ENCODE assay signal across 12 mouse cellular contexts in the genomic region with DNA sequence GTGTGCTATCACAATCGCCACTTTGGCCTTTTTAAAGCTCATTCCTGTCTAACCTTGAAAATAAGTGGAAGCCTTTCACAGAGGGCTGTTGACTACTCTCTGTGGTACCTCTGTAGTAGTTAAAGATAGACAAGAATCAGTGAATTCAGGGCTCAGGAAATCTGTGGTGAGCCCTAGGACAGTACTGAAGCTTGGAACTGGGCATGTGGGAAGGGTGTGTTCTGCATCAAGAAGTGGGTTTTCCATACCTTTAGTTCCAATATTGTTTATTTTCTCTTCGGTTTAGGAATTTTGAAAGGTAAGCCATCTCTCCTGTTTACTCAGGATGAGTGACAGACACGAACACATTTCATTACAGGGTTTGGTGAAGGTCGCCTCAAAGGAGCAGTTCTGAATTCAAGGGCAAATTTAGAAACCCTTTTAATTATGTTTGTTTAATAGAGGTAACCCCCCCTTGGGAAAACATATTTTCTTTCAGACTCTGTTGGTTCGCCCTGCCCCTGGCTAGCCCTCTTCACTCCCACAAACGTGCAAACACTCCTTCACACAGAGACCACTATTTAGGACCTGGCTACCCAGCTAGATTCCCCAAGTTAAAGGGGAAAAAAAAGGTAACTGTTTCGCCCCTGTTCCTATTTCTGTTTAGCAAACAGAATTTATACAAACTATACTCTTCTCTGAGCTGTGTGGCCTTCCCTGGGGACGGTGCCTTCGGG. TPM values are rescaled to one million over a fixed set of nuclear protein-coding genes. Genes with fewer than 3 reads are reported as not detected.
A peak's percentile ranks its signal among the peaks of the same experiment; 100 is the strongest.
DNase-seq lines count a peak whose midpoint lies in the region; ATAC-seq and TF ChIP-seq lines count a peak whose summit lies in the region.
"Had no signal": no experiment of that assay in that cellular context is flagged by ENCODE, and none has a peak within 500 bp of the region (broad histone marks: within the 10 kb centered on the region; RNA-seq: fewer than 3 reads in every experiment).

No protein-coding gene starts in this region.

- no peaks in the 10 kb centered on the region for H3K36me3 ChIP-seq in forebrain, embryonic 11.5 days (ENCODE audit: control insufficient read depth, insufficient read depth, low read length)
- no peaks in the 10 kb centered on the region for H3K36me3 ChIP-seq in forebrain, postnatal 0 days (ENCODE audit: insufficient read depth)
- H3K36me3 ChIP-seq in intestine, embryonic 14.5 days (ENCODE audit: control insufficient read depth, insufficient read depth, low read length), result no peaks in the 10 kb centered on the region; the same call in 1 of the 2 replicates
- no peaks in the 10 kb centered on the region for H3K36me3 ChIP-seq in intestine, embryonic 16.5 days (ENCODE audit: control insufficient read depth, insufficient read depth, low read length)
- no peaks in the 10 kb centered on the region for H3K36me3 ChIP-seq in limb, embryonic 12.5 days
- no peaks in the 10 kb centered on the region for H3K36me3 ChIP-seq in intestine, postnatal 0 days (ENCODE audit: control insufficient read depth, insufficient read depth)
- H3K36me3 ChIP-seq: G1E had no signal

- DNase-seq in forebrain, embryonic 11.5 days (ENCODE audit: low spot score), result peak; percentile 37
- DNase-seq in forebrain, postnatal 0 days, result no peak
- peak; percentile 38 for DNase-seq in intestine, embryonic 14.5 days (ENCODE audit: low spot score)
- DNase-seq in ES-CJ7 (ENCODE audit: low read depth, low spot score), result peak; percentile 32
- no peak for DNase-seq in adrenal gland, postnatal 10 days
- DNase-seq: cerebellum, adult 9-10 months; gastrocnemius, adult 2 months had no signal

- H3K9ac ChIP-seq in forebrain, embryonic 11.5 days (ENCODE audit: low read length), result no peak overlapping the region
- no peak overlapping the region for H3K9ac ChIP-seq in forebrain, postnatal 0 days
- H3K9ac ChIP-seq in intestine, embryonic 14.5 days (ENCODE audit: low read length), result no peak overlapping the region
- H3K9ac ChIP-seq in intestine, embryonic 16.5 days (ENCODE audit: low read depth, low read length), result no peak overlapping the region
- H3K9ac ChIP-seq in limb, embryonic 12.5 days (replicated peaks), result no peak overlapping the region
- H3K9ac ChIP-seq in intestine, postnatal 0 days (ENCODE audit: low read depth, low read length), result no peak overlapping the region
- H3K9ac ChIP-seq: intestine, embryonic 15.5 days had no signal

- peaks cover 20% of the 10 kb centered on the region; the same call in 1 of the 2 replicates for H3K4me1 ChIP-seq in forebrain, embryonic 11.5 days (replicated peaks; ENCODE audit: control insufficient read depth, insufficient read depth, low read length)
- peaks cover 7% of the 10 kb centered on the region for H3K4me1 ChIP-seq in forebrain, postnatal 0 days (ENCODE audit: insufficient read depth)
- H3K4me1 ChIP-seq in intestine, embryonic 14.5 days (replicated peaks; ENCODE audit: control insufficient read depth, insufficient read depth, low read length), result peaks cover 19% of the 10 kb centered on the region
- H3K4me1 ChIP-seq in intestine, embryonic 16.5 days (ENCODE audit: control insufficient read depth, insufficient read depth, low read length), result peaks cover 7% of the 10 kb centered on the region
- peaks cover 19% of the 10 kb centered on the region for H3K4me1 ChIP-seq in limb, embryonic 12.5 days (replicated peaks)
- H3K4me1 ChIP-seq in intestine, postnatal 0 days (replicated peaks; ENCODE audit: control insufficient read depth, insufficient read depth, low read length), result no peaks in the 10 kb centered on the region

- no peak overlapping the region for H3K4me2 ChIP-seq in forebrain, embryonic 11.5 days (ENCODE audit: low read depth, low read length, severe bottlenecking)
- no peak overlapping the region for H3K4me2 ChIP-seq in forebrain, postnatal 0 days (ENCODE audit: low read depth)
- H3K4me2 ChIP-seq in intestine, embryonic 14.5 days (ENCODE audit: low read length), result no peak overlapping the region
- H3K4me2 ChIP-seq in intestine, embryonic 16.5 days (ENCODE audit: low read depth, low read length), result no peak overlapping the region
- no peak overlapping the region for H3K4me2 ChIP-seq in limb, embryonic 12.5 days
- no peak overlapping the region for H3K4me2 ChIP-seq in intestine, postnatal 0 days (replicated peaks; ENCODE audit: low read depth)
- H3K4me2 ChIP-seq: intestine, embryonic 15.5 days had no signal

- peak overlapping the region; percentile 89 for H3K27ac ChIP-seq in forebrain, embryonic 11.5 days (ENCODE audit: low read depth, low read length)
- no peak overlapping the region for H3K27ac ChIP-seq in forebrain, postnatal 0 days (ENCODE audit: low read depth, low read length)
- H3K27ac ChIP-seq in intestine, embryonic 14.5 days (ENCODE audit: low read depth), result no peak overlapping the region
- no peak overlapping the region for H3K27ac ChIP-seq in intestine, embryonic 16.5 days (ENCODE audit: low read length)
- H3K27ac ChIP-seq in limb, embryonic 12.5 days, result peak overlapping the region; percentile 84
- no peak overlapping the region for H3K27ac ChIP-seq in intestine, postnatal 0 days (ENCODE audit: low read depth, low read length)
- H3K27ac ChIP-seq: gastrocnemius, adult 2 months; intestine, embryonic 15.5 days had no signal

- H3K9me3 ChIP-seq in forebrain, embryonic 11.5 days (ENCODE audit: control insufficient read depth, low read length), result no peaks in the 10 kb centered on the region
- H3K9me3 ChIP-seq in forebrain, postnatal 0 days (ENCODE audit: low read length), result no peaks in the 10 kb centered on the region
- no peaks in the 10 kb centered on the region for H3K9me3 ChIP-seq in intestine, embryonic 14.5 days (ENCODE audit: control insufficient read depth, low read length)
- no peaks in the 10 kb centered on the region for H3K9me3 ChIP-seq in intestine, embryonic 16.5 days (ENCODE audit: control insufficient read depth, low read length)
- H3K9me3 ChIP-seq in limb, embryonic 12.5 days, result no peaks in the 10 kb centered on the region
- no peaks in the 10 kb centered on the region for H3K9me3 ChIP-seq in intestine, postnatal 0 days (ENCODE audit: control insufficient read depth)
- H3K9me3 ChIP-seq: G1E; intestine, embryonic 15.5 days had no signal

- 49% methylated on average over 9 of the region's 9 CpGs for WGBS in forebrain, embryonic 11.5 days
- WGBS in forebrain, postnatal 0 days, result 55% methylated on average over 9 of the region's 9 CpGs
- 62% methylated on average over 9 of the region's 9 CpGs for WGBS in intestine, embryonic 14.5 days
- WGBS in intestine, embryonic 16.5 days, result 62% methylated on average over 9 of the region's 9 CpGs
- WGBS in limb, embryonic 12.5 days, result 79% methylated on average over 9 of the region's 9 CpGs
- WGBS in intestine, postnatal 0 days, result 68% methylated on average over 9 of the region's 9 CpGs

- no peak for ATAC-seq in forebrain, embryonic 11.5 days (replicated peaks; ENCODE audit: low FRiP score)
- no peak for ATAC-seq in forebrain, postnatal 0 days
- no peak for ATAC-seq in intestine, embryonic 14.5 days (replicated peaks; ENCODE audit: low FRiP score, low TSS enrichment, low read depth)
- ATAC-seq in intestine, embryonic 16.5 days, result no peak
- no peak for ATAC-seq in limb, embryonic 12.5 days (ENCODE audit: insufficient number of reproducible peaks, insufficient read depth, low FRiP score, low TSS enrichment, low read depth)
- no peak for ATAC-seq in intestine, postnatal 0 days
- ATAC-seq: intestine, embryonic 15.5 days had no signal

- H3K4me3 ChIP-seq in forebrain, embryonic 11.5 days (ENCODE audit: low read depth, low read length), result no peak overlapping the region
- no peak overlapping the region for H3K4me3 ChIP-seq in forebrain, postnatal 0 days (ENCODE audit: low read depth, low read length)
- H3K4me3 ChIP-seq in intestine, embryonic 14.5 days (ENCODE audit: low read depth, low read length), result no peak overlapping the region
- no peak overlapping the region for H3K4me3 ChIP-seq in intestine, embryonic 16.5 days (ENCODE audit: low read length)
- no peak overlapping the region for H3K4me3 ChIP-seq in limb, embryonic 12.5 days (replicated peaks)
- H3K4me3 ChIP-seq in intestine, postnatal 0 days (ENCODE audit: low read depth, low read length), result no peak overlapping the region
- H3K4me3 ChIP-seq: gastrocnemius, adult 2 months; intestine, embryonic 15.5 days had no signal

- TF ChIP-seq CTCF in forebrain, postnatal 0 days (IDR thresholded peaks at IDR 0.05; ENCODE audit: low read depth), result no peak
- no peak for TF ChIP-seq CTCF in intestine, postnatal 0 days (IDR thresholded peaks at IDR 0.05; ENCODE audit: low read depth)

- H3K27me3 ChIP-seq in forebrain, embryonic 11.5 days (ENCODE audit: control insufficient read depth, insufficient read depth, low read length), result no peaks in the 10 kb centered on the region
- no peaks in the 10 kb centered on the region for H3K27me3 ChIP-seq in forebrain, postnatal 0 days (ENCODE audit: insufficient read depth, low read length)
- no peaks in the 10 kb centered on the region for H3K27me3 ChIP-seq in intestine, embryonic 14.5 days (replicated peaks; ENCODE audit: control insufficient read depth, insufficient read depth, low read length)
- no peaks in the 10 kb centered on the region for H3K27me3 ChIP-seq in intestine, embryonic 16.5 days (replicated peaks; ENCODE audit: control insufficient read depth, insufficient read depth, low read length)
- no peaks in the 10 kb centered on the region for H3K27me3 ChIP-seq in limb, embryonic 12.5 days
- no peaks in the 10 kb centered on the region for H3K27me3 ChIP-seq in intestine, postnatal 0 days (replicated peaks; ENCODE audit: control insufficient read depth, insufficient read depth, low read length)
- H3K27me3 ChIP-seq: intestine, embryonic 15.5 days had no signal

RNA-seq across cellular contexts. Expression of a gene that starts 46.8 kb away (rescaled TPM):
- polyA plus RNA-seq in forebrain, embryonic 11.5 days (2014; fragmentation: Nextera tagmentation; extraction: Ambion mirVana), result 153 and 159 TPM in 2 replicates
- total RNA-seq in forebrain, postnatal 0 days (2014; rRNA removed), result 26.9 and 93.7 TPM in 2 replicates
- 13.7 and 15.7 TPM in 2 replicates for polyA plus RNA-seq in forebrain, postnatal 0 days (2015; fragmentation: Nextera tagmentation; extraction: Ambion mirVana)
- polyA plus RNA-seq in intestine, embryonic 14.5 days (2014; fragmentation: Nextera tagmentation; extraction: Ambion mirVana), result 266 and 288 TPM in 2 replicates
- 113 and 119 TPM in 2 replicates for polyA plus RNA-seq in intestine, embryonic 16.5 days (2015; fragmentation: Nextera tagmentation; extraction: Ambion mirVana)
- polyA plus RNA-seq in limb, embryonic 12.5 days (2016; fragmentation: Nextera tagmentation; extraction: Ambion mirVana), result 64.5 and 88.5 TPM in 2 replicates
- total RNA-seq in adrenal gland, postnatal 10 days (2021), result 10 to 100 TPM; 33.4 to 35.2 TPM
- polyA plus RNA-seq in intestine, postnatal 0 days (2015; fragmentation: Nextera tagmentation; extraction: Ambion mirVana), result 67.6 and 71.6 TPM in 2 replicates

Comparison
In these comparisons a context has a peak if more than half of its experiments do, and no peak if none do; other contexts are left out.
1. DNase-seq: peak in forebrain, embryonic 11.5 days (single experiment), intestine, embryonic 14.5 days (single experiment) and ES-CJ7 (single experiment); none in forebrain, postnatal 0 days (single experiment) and adrenal gland, postnatal 10 days (single experiment).
2. H3K27ac ChIP-seq: peak in forebrain, embryonic 11.5 days (single experiment) and limb, embryonic 12.5 days (single experiment); none in forebrain, postnatal 0 days (single experiment), intestine, embryonic 14.5 days (single experiment), intestine, embryonic 16.5 days (single experiment) and intestine, postnatal 0 days (single experiment).